Mouse (Mus musculus) ES-E14 (cell line): ENCODE measurements around the gene Tnrc6c.

Experiments used
- CHD2 ChIP-seq: IDR thresholded peaks from 2 replicates; pipeline ENCODE4 v1.6.1; 2014; ENCODE audit warnings: mild to moderate bottlenecking, low read depth, low read length, inconsistent platforms
- HCFC1 ChIP-seq: IDR thresholded peaks from 2 replicates; pipeline ENCODE4 v1.6.1; 2012; ENCODE audit warnings: low read length, inconsistent platforms, borderline replicate concordance; ENCODE audit not compliant: insufficient read depth
- MAFK ChIP-seq: IDR thresholded peaks from 2 replicates; pipeline ENCODE4 v1.6.1; 2014; ENCODE audit warnings: mild to moderate bottlenecking, low read depth, low read length, inconsistent platforms; ENCODE audit not compliant: insufficient read depth
- ZNF384 ChIP-seq: IDR thresholded peaks from 2 replicates; pipeline ENCODE4 v1.6.1; 2012; ENCODE audit warnings: low read depth, low read length, inconsistent platforms

DNA sequence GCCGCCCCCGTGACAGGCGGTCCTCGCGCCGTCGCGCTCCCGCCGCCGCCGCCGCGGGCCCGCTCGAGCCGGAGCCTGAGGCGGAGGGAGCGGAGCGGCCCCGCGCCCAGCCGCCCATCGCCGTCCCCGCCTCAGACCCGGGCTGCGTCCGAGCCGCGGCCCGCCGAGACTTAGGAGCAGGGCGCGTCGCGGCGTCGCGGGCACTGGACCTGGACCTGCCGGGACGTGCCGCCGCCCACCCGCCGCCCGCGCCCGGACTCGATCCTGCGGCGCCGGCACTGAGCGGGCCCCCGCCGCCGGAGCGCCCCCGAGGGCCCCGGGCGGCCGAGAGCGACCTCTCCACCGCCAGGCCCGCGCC is 824 bp downstream of the Tnrc6c start:
- TF ChIP-seq ZNF384 (no peak), HCFC1 (no peak), CHD2 (no peak), MAFK (no peak)
